Mouse (Mus musculus): Measurements from ENCODE around the gene Bmpr1b. TPM values are rescaled to one million over a fixed set of nuclear protein-coding genes. Genes with fewer than 3 reads are reported as not detected.

Gene Bmpr1b
- total and polyA plus RNA-seq, 3 experiments: 0.04 TPM; not detected in 1

DNA sequence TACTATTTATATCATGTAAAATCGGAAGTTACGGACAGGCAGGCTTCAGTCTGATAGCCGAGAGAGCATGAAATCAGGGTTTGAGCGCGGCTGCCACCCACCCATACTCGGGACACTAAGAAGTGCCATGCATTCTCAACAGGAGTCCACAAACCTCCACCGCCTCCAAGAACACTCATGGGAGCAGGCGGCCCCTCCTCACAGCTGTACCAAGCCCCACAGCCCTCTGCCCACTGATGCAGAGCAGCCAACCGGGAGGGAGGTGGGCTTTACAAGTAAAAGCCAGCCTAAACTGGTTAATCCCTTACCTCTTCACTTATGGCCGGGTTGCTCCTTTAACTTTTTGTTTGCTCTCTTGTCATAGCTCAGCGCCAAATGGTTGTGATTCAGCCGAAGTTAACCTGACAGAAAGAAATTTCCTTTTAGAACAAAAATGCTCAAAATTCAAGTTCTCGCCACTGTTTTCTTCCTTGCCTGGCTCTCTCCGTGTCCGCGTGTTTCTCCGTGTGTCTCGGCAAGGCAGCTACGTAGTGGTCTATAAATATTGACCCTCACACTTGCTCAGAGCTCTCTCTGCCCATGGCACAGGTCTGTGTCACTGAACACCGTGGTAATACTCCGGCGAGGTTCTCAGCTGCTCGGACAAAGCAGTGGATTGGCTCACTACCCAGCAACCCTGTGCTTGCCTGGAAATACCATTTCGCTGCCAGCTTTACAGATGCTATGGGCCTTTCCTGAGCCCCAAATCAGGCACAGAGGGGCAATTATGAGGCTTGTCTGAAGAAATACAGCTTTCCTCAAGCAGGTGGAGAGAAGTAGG, 187.4 kb downstream of the Bmpr1b start:
- Histone ChIP-seq H3K4me1 (ENCODE audit: control insufficient read depth in 1 of 2, insufficient read depth in 2 of 2) (peaks cover 0 to 8% of the 10 kb centered on the region in 2 experiments; a peak in 2 of 4 replicates), H3K79me2 (replicated peaks; ENCODE audit: control insufficient read depth, extremely low read depth, insufficient read depth, poor library complexity, severe bottlenecking) (no peaks in the 10 kb centered on the region), H3K36me3 (replicated peaks in 1 of 2; ENCODE audit: control insufficient read depth in 1 of 2, insufficient read depth in 1 of 2, low read length in 1 of 2) (no peaks in the 10 kb centered on the region), H3K4me2 (ENCODE audit: insufficient read depth, low read depth, poor library complexity, severe bottlenecking) (no peak overlapping the region), H3K9ac (ENCODE audit: insufficient read depth, low read depth) (no peak overlapping the region), H3K27me3 (replicated peaks) (no peaks in the 10 kb centered on the region), H3K27ac (ENCODE audit: insufficient read depth, low read depth) (no peak overlapping the region), H3K4me3 (replicated peaks in 1 of 3; ENCODE audit: low read depth in 2 of 3, low read length in 2 of 3, poor library complexity in 1 of 3) (no peak overlapping the region), H3K9me3 (replicated peaks; ENCODE audit: low read length) (no peaks in the 10 kb centered on the region)
- TF ChIP-seq UBTF (IDR thresholded peaks at IDR 0.05; ENCODE audit: low read depth, low read length): no peak
- TF ChIP-seq ZNF384 (IDR thresholded peaks at IDR 0.05; ENCODE audit: low read depth, low read length): no peak
- no peak for TF ChIP-seq ZKSCAN1 (IDR thresholded peaks at IDR 0.05; ENCODE audit: borderline replicate concordance, low read depth, low read length)
- no peak for TF ChIP-seq MAX (IDR thresholded peaks at IDR 0.05; ENCODE audit: low read length)
- no peak for TF ChIP-seq ELF1 (IDR thresholded peaks at IDR 0.05; ENCODE audit: low read depth, low read length)
- TF ChIP-seq HCFC1 (IDR thresholded peaks at IDR 0.05; ENCODE audit: low read depth, low read length): no peak
- no peak for TF ChIP-seq IRF4 (IDR thresholded peaks at IDR 0.05; ENCODE audit: low read depth, low read length)
- no peak for TF ChIP-seq CHD2 (IDR thresholded peaks at IDR 0.05; ENCODE audit: low read length)
- TF ChIP-seq MYC (IDR thresholded peaks at IDR 0.05; ENCODE audit: low read depth, low read length): no peak
- no peak for TF ChIP-seq ZC3H11A (IDR thresholded peaks at IDR 0.05; ENCODE audit: low read depth, low read length)
- TF ChIP-seq POLR2AphosphoS2 (IDR thresholded peaks at IDR 0.05; ENCODE audit: low read depth, low read length): no peak
- no peak for TF ChIP-seq E2F4 (IDR thresholded peaks at IDR 0.05; ENCODE audit: insufficient replicate concordance, low read depth, low read length)
- no peak for TF ChIP-seq CHD1 (IDR thresholded peaks at IDR 0.05; ENCODE audit: low read depth, low read length)
- TF ChIP-seq SIN3A (IDR thresholded peaks at IDR 0.05; ENCODE audit: low read length): no peak
- no peak for TF ChIP-seq MEF2A (IDR thresholded peaks at IDR 0.05; ENCODE audit: borderline replicate concordance, low read depth, low read length)
- no peak for TF ChIP-seq CTCF (conservative IDR thresholded peaks at IDR 0.05 in 1 of 2, IDR thresholded peaks at IDR 0.05 in 1 of 2; ENCODE audit: low read depth in 2 of 2, low read length in 2 of 2)
- DNase-seq (ENCODE audit: extremely low read depth): no peak
- in situ Hi-C loops (cut with MboI; ENCODE audit: low pct_ligation_motif_present, low pct_unique_long_range_greater_than_20kb, low sequenced_read_pairs): no loop called here
- dilution Hi-C loops (cut with MboI; ENCODE audit: extremely low pct_ligation_motif_present, extremely low pct_unique_long_range_greater_than_20kb, low sequenced_read_pairs): no loop called here

DNA sequence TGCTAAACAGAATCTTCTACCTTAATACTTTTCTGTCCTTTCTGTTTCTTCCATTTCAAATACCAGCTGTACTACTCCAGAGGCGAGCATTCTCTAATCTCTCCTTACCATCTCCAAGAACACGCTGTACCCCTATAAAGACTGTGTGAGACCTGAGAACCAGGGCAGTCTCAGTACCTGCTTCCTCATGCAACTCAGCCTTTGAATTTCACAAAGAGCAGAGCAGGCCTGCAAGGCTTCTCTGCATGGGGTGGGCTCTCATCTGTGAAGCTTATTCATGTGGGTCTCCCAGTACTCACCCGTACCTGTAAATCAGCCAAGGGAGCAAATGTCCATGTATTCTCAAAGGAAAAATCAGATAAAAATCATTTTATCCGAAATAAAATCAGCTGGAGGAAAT, 203.0 kb downstream of the Bmpr1b start:
- Histone ChIP-seq H3K4me1 (ENCODE audit: control insufficient read depth in 1 of 2, insufficient read depth in 2 of 2) (0 out of 4 replicates have a peak, but pooled peaks cover 0 to 2% of the 10 kb centered on the region in 2 experiments), H3K9me3 (replicated peaks; ENCODE audit: low read length) (no peaks in the 10 kb centered on the region), H3K79me2 (replicated peaks; ENCODE audit: control insufficient read depth, extremely low read depth, insufficient read depth, poor library complexity, severe bottlenecking) (no peaks in the 10 kb centered on the region), H3K4me3 (replicated peaks in 1 of 3; ENCODE audit: low read depth in 2 of 3, low read length in 2 of 3, poor library complexity in 1 of 3) (no peak overlapping the region), H3K27me3 (replicated peaks) (no peaks in the 10 kb centered on the region), H3K9ac (ENCODE audit: insufficient read depth, low read depth) (no peak overlapping the region), H3K36me3 (replicated peaks in 1 of 2; ENCODE audit: control insufficient read depth in 1 of 2, insufficient read depth in 1 of 2, low read length in 1 of 2) (no peaks in the 10 kb centered on the region), H3K27ac (ENCODE audit: insufficient read depth, low read depth) (no peak overlapping the region), H3K4me2 (ENCODE audit: insufficient read depth, low read depth, poor library complexity, severe bottlenecking) (no peak overlapping the region)
- in situ Hi-C loops (cut with MboI; ENCODE audit: low pct_ligation_motif_present, low pct_unique_long_range_greater_than_20kb, low sequenced_read_pairs) (no loop called here), dilution Hi-C loops (cut with MboI; ENCODE audit: extremely low pct_ligation_motif_present, extremely low pct_unique_long_range_greater_than_20kb, low sequenced_read_pairs) (no loop called here)
- no peak for DNase-seq (ENCODE audit: extremely low read depth)
- TF ChIP-seq PAX5 (IDR thresholded peaks at IDR 0.05; ENCODE audit: low read length) (no peak), SIN3A (IDR thresholded peaks at IDR 0.05; ENCODE audit: low read length) (no peak), RAD21 (IDR thresholded peaks at IDR 0.05; ENCODE audit: low read depth, low read length) (no peak), USF2 (conservative IDR thresholded peaks at IDR 0.05; ENCODE audit: low read depth, low read length) (no peak), RCOR1 (conservative IDR thresholded peaks at IDR 0.05; ENCODE audit: low read depth, low read length) (no peak), EP300 (IDR thresholded peaks at IDR 0.05; ENCODE audit: low read length) (no peak), JUND (conservative IDR thresholded peaks at IDR 0.05; ENCODE audit: low read depth, low read length) (no peak), ZNF384 (IDR thresholded peaks at IDR 0.05; ENCODE audit: low read depth, low read length) (no peak), GABPA (IDR thresholded peaks at IDR 0.05; ENCODE audit: insufficient replicate concordance, low read depth, low read length) (no peak), UBTF (IDR thresholded peaks at IDR 0.05; ENCODE audit: low read depth, low read length) (no peak), CHD1 (IDR thresholded peaks at IDR 0.05; ENCODE audit: low read depth, low read length) (no peak)

All from CH12.LX (cell line).